ENCODE assay signal across 8 mouse cellular contexts in genomic region chr11:44619131-44619886, GRCm38 (mm10). TPM values are rescaled to one million over a fixed set of nuclear protein-coding genes. Genes with fewer than 3 reads are reported as not detected.
A peak's percentile ranks its signal among the peaks of the same experiment; 100 is the strongest.
DNase-seq lines count a peak whose midpoint lies in the region; ATAC-seq lines count a peak whose summit lies in the region.

No protein-coding gene starts in this region.

- peaks cover 42% of the 10 kb centered on the region for H3K27me3 ChIP-seq in embryonic facial prominence, embryonic 14.5 days (replicated peaks; ENCODE audit: control insufficient read depth, insufficient read depth, low read length)
- H3K27me3 ChIP-seq in hindbrain, embryonic 11.5 days (ENCODE audit: control insufficient read depth, insufficient read depth, low read length), result peaks cover 9% of the 10 kb centered on the region; the same call in 1 of the 2 replicates
- H3K27me3 ChIP-seq in midbrain, embryonic 11.5 days (ENCODE audit: control insufficient read depth, insufficient read depth, low read length), result peaks cover 44% of the 10 kb centered on the region

- peak; percentile 14 to 28 for DNase-seq in spleen, adult 18-20 months
- no peak for DNase-seq in spleen, postnatal 14 days (ENCODE audit: low spot score in 2 of 2)
- DNase-seq in embryonic facial prominence, embryonic 14.5 days (ENCODE audit: low spot score), result no peak
- peak; percentile 52 for DNase-seq in hindbrain, embryonic 11.5 days (ENCODE audit: low spot score)
- DNase-seq in midbrain, embryonic 11.5 days (ENCODE audit: low spot score, missing footprints), result peak; percentile 94
- DNase-seq in layer of hippocampus, adult 11-12 months (ENCODE audit: low spot score), result no peak
- DNase-seq in thymus, postnatal 25 days, result no peak

- H3K36me3 ChIP-seq in embryonic facial prominence, embryonic 14.5 days (ENCODE audit: control insufficient read depth, insufficient read depth, low read length), result 0 out of 2 replicates have a peak, but pooled peaks cover 4% of the 10 kb centered on the region
- H3K36me3 ChIP-seq in hindbrain, embryonic 11.5 days (ENCODE audit: control insufficient read depth, insufficient read depth, low read length), result no peaks in the 10 kb centered on the region
- no peaks in the 10 kb centered on the region for H3K36me3 ChIP-seq in midbrain, embryonic 11.5 days (ENCODE audit: control insufficient read depth, insufficient read depth, low read length)

- H3K9me3 ChIP-seq in embryonic facial prominence, embryonic 14.5 days (ENCODE audit: control insufficient read depth, low read length), result no peaks in the 10 kb centered on the region
- H3K9me3 ChIP-seq in hindbrain, embryonic 11.5 days (ENCODE audit: control insufficient read depth, low read length), result no peaks in the 10 kb centered on the region
- no peaks in the 10 kb centered on the region for H3K9me3 ChIP-seq in midbrain, embryonic 11.5 days (ENCODE audit: control insufficient read depth, low read length)

- 3% methylated on average over 15 of the region's 15 CpGs for WGBS in embryonic facial prominence, embryonic 14.5 days
- under 1% methylated on average over 15 of the region's 15 CpGs for WGBS in hindbrain, embryonic 11.5 days
- WGBS in midbrain, embryonic 11.5 days, result under 1% methylated on average over 15 of the region's 15 CpGs

- peak overlapping the region; percentile 71 for H3K4me3 ChIP-seq in embryonic facial prominence, embryonic 14.5 days (ENCODE audit: low read depth, low read length)
- H3K4me3 ChIP-seq in hindbrain, embryonic 11.5 days (ENCODE audit: low read depth, low read length), result peak overlapping the region; percentile 72
- H3K4me3 ChIP-seq in midbrain, embryonic 11.5 days (ENCODE audit: low read depth, low read length), result peak overlapping the region; percentile 56

- peak overlapping the region; percentile 96 for H3K27ac ChIP-seq in embryonic facial prominence, embryonic 14.5 days (replicated peaks; ENCODE audit: low read depth, low read length)
- H3K27ac ChIP-seq in hindbrain, embryonic 11.5 days (ENCODE audit: low read depth, low read length), result peak overlapping the region; percentile 30
- H3K27ac ChIP-seq in midbrain, embryonic 11.5 days (ENCODE audit: low read depth, low read length), result no peak overlapping the region

- peaks cover 6% of the 10 kb centered on the region for H3K4me1 ChIP-seq in embryonic facial prominence, embryonic 14.5 days (ENCODE audit: control insufficient read depth, insufficient read depth, low read length)
- peaks cover 5% of the 10 kb centered on the region; the same call in 1 of the 2 replicates for H3K4me1 ChIP-seq in hindbrain, embryonic 11.5 days (replicated peaks; ENCODE audit: control insufficient read depth, insufficient read depth, low read length)
- H3K4me1 ChIP-seq in midbrain, embryonic 11.5 days (ENCODE audit: control insufficient read depth, insufficient read depth, low read length), result peaks cover 20% of the 10 kb centered on the region

- peak overlapping the region; percentile 70 for H3K4me2 ChIP-seq in embryonic facial prominence, embryonic 14.5 days (ENCODE audit: low read depth, low read length)
- H3K4me2 ChIP-seq in hindbrain, embryonic 11.5 days (replicated peaks; ENCODE audit: low read depth, low read length), result peak overlapping the region; percentile 50
- peak overlapping the region; percentile 86 for H3K4me2 ChIP-seq in midbrain, embryonic 11.5 days

- ATAC-seq in embryonic facial prominence, embryonic 14.5 days (ENCODE audit: low read depth), result no peak
- ATAC-seq in hindbrain, embryonic 11.5 days (ENCODE audit: low FRiP score), result no peak
- ATAC-seq in midbrain, embryonic 11.5 days (ENCODE audit: low FRiP score), result no peak
- ATAC-seq in granulocyte monocyte progenitor cell, adult 5-6 weeks (replicated peaks; ENCODE audit: poor library complexity, severe bottlenecking), result no peak

- peak overlapping the region; percentile 95 for H3K9ac ChIP-seq in embryonic facial prominence, embryonic 14.5 days (ENCODE audit: low read depth, low read length)
- H3K9ac ChIP-seq in hindbrain, embryonic 11.5 days (ENCODE audit: low read depth, low read length), result peak overlapping the region; percentile 58
- peak overlapping the region; percentile 67 for H3K9ac ChIP-seq in midbrain, embryonic 11.5 days (ENCODE audit: low read length)

RNA-seq across cellular contexts. Expression of gene Ebf1, which starts 2.2 kb away (rescaled TPM):
- 54.5 and 61.6 TPM in 2 replicates for polyA plus RNA-seq in embryonic facial prominence, embryonic 14.5 days (2014; fragmentation: Nextera tagmentation; extraction: Ambion mirVana)
- 102 and 111 TPM in 2 replicates for polyA plus RNA-seq in hindbrain, embryonic 11.5 days (2014; fragmentation: Nextera tagmentation; extraction: Ambion mirVana)
- polyA plus RNA-seq in midbrain, embryonic 11.5 days (2014; fragmentation: Nextera tagmentation; extraction: Ambion mirVana), result 73.8 and 79.2 TPM in 2 replicates
- not detected in 2 replicates for total RNA-seq in granulocyte monocyte progenitor cell, adult 5-6 weeks (2014; fragmentation: Nextera tagmentation)
- total RNA-seq in granulocyte monocyte progenitor cell, adult 5-6 weeks (2017), result not detected in 2 replicates

Comparison
In these comparisons a context has a peak if more than half of its experiments do, and no peak if none do; other contexts are left out.
1. DNase-seq: peak in spleen, adult 18-20 months (2 of 2), hindbrain, embryonic 11.5 days (single experiment) and midbrain, embryonic 11.5 days (single experiment); none in spleen, postnatal 14 days (0 of 2), embryonic facial prominence, embryonic 14.5 days (single experiment), layer of hippocampus, adult 11-12 months (single experiment) and thymus, postnatal 25 days (single experiment).
2. Peak in every context shown above with its lines, with median percentiles within 50 percentile points of each other: H3K4me2 ChIP-seq, H3K4me3 ChIP-seq and H3K9ac ChIP-seq.